Mouse (Mus musculus) frontal cortex, postnatal 10 days (tissue): ENCODE results near the gene Myo9a.

ENCODE experiments used
- DNase-seq, 2 experiments: peaks; one replicate each; pipeline ENCODE4 v3.0.0; 2022; ENCODE audit warnings: low spot score in 2 of 2, mixed read lengths in 1 of 2

Gene Myo9a

DNA sequence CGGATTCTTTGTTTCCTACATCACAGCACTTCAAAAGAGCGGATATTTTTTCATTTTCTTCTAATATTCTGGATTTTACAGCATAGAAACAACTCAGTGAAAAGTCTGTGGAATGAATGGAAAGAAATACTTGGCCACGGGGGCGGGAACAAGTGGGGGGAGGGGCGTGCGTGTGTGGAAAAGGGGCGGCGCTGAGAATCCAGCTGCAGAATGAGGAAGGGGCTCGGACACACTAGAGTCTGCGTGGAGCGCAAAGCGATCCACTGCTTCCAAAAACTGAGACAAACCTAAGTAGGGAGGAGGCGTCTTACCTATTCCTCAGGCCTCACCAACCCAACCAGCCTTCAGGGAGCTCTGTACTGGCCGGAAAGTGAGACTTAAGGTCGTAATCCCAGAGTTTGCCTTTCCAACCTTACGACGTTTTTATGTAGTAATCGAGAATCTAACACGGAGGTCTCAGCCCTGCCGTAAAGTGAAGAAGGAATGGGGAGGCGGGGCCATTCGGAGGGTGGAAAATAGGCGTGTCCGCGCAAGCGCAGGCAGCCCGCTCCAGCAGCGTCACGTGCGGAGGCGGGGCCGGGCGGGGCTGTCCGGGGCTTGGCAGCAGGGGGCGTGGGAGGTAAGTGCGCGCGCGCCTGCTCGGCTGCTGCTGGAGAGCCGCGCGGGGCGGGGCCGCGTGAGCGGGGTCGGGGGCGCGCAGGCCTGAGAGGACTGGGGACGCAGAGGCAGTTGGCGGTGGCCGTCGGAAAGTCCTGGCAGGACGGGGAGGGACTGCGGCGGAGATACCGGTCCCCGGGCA, at the start of gene Myo9a, which contains the start of gene Senp8:
TSS of gene Myo9a (plus strand) at position 630 of the 799 bp plus-strand sequence.
TSS of gene Senp8 (minus strand) at position 444 of the 799 bp plus-strand sequence.
- DNase-seq, result peak; percentile 99 to 100

- DNase-seq, result no peak
These were observed 49.6 kb upstream of the Myo9a start for GRCm38 (mm10) chr9:59701094-59701493.

DNA sequence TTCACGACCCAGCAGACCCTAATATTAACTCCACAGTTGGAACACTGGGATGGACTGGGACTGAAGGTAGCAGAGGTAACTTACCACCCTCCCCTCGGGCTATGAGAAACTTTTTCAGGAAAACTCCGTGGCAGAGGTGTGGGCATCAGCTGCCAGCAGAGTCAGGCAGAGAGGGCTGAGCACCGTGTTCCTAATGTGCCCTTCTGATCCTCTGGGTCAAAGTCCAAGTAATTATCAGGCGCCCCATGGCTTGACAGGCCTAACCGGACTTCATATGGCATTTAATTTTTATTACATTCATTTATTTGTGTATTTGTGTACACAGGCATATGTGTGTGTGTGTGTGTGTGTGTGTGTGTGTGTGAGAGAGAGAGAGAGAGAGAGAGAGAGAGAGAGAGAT, 47.6 kb upstream of the Myo9a start:
- DNase-seq, result no peak

DNA sequence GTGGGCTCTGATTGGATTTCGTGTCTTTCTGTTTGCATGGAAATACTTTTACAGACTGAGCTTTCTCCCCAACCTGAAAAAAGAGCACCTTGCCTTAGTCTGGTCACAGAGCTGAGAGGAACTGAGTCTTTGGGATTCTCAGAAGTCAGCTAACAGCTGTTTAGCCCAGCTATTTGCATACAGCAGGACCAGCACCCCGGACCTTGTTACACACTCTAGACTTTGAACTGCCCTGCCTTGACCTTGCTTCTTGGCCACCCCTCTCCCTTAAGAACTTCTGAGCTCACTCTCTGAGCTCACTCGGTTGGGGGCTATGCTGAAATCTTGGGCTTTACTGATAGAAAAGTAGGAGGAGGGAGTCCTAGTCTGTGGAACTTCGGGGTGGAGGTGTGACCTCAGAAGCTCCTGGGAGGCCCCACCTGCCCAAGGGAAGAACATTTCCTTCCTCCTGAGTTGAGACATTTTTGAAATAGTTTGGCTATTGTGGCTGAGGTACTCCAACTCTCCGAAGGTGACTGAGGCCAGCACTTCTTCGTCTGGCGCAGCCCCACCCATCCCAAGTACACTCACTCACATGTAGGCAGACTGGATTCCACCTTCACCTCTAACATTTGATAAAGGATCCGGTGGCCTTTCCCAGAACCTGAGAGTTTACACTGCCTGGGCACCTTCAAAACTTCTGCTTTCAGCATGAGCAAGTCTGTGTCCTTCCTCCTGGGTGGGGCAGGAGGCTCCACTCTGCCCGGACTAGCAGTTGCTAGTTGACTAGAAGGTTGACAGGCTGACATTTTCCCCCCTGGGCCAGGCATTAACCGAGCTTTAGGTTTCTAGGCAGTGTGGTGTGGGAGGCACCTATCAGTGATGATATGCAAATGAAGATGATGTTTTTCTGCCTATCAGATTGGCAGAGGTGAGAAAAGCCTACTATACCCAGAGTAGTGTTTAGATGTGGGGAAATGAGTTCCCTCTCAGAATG, 43.6 kb upstream of the Myo9a start:
- DNase-seq, result no peak

DNA sequence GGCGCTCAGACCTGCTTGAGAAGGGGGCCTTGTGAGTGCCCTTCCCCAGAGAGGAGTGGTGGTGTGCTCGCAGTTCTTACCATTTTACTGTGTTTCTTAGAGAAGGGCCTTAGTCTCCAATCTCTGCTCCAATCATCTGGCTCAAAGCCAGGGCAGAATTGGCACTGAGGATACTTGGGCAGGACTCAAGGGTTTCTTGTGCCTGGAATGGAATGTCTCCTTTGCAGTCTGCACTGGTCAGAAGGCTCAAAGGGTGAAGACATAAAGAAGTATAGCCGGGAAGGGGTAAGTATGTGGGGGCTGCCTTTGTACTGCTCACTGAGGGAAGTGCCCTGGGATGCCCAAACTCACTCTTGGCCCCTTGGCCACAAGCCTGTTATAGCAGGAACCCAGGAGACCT, 41.5 kb upstream of the Myo9a start:
- DNase-seq, result no peak

DNA sequence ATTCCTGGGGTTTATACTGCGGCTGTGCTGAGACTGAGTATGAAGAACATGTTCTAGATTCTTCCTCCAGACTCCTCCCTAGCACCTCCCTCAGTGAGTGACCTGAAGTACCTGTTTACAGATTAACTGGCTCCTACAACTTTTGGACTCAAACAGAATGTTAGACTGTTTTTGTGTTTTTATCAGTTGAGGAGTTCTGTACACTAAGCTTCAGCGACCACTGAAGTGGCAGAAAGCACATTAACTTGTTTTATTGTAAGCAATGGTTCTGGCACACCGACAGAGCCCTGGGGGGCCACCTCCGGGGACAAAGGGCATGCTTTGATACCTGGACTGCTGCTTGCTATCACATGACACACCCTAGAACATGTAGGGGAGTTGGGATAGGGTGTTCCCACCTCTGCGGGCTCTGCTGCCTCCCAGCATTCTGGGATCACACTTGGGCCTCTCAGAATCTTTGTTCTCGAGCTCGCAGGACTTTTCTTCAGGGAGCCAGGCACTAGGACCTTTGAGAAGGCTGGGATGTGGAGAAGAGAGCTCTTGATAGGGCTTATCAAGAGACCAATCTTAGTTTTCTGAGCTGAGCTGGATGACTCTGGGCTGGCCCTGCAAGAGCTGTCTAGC, 34.3 kb upstream of the Myo9a start:
- DNase-seq, result no peak

GRCm38 (mm10) chr9:59718237-59718636, 32.5 kb upstream of the Myo9a start:
- no peak for DNase-seq

DNA sequence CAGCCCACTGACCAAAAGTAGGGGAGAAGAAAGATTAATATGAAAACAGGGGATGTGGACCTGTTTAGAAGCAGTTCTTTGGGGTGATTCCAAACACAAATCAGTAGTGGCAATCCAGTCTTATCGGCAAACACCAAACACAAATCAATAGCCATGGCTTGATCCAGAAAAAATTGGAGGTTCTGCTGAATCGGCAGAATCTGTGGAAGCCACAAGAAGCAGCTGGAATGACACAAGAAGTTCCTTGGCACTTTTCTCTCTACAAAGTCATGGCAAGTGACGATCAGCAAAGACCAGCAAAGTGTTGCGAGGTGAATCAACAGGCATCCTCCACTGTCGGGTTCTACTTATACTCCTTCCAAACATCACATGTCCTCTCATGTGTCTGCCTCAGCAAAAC, 29.6 kb upstream of the Myo9a start:
- DNase-seq, result no peak

- DNase-seq, result peak; percentile 48 to 63
These were observed 27.5 kb upstream of the Myo9a start for GRCm38 (mm10) chr9:59723096-59723657.

DNA sequence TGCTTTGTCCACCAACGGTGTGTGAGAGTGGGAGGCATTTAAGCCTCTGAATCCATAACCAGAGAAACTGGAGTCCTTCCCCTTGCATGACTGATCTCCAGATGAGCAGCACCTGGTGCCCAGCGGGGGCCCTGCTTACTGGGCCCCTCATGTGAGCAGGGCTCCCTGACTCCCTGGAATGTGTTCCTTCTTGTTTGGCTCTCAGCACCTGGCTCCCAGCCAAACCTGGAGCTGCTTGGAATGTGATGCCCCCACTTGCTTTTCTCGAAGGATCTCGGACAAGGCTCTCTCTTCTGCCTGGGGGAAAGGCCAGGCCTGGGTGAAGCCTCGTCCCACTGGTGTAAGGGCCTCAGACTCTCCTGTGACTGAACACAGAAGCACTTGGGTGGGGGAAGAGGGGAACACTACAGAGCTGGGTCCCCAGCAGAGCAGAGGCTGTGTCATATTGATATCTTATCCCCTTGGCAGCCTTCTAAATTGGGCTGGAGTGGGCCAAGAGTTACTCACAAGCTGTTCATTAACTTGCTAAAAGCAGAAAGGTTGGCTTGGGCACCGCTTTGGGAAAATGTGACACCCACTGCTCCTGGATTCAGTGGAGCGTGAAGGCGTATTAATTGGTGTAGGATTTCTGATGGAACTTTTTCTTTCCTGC, 26.8 kb upstream of the Myo9a start:
- DNase-seq, result peak; percentile 23 to 27

- no peak for DNase-seq
These were observed 25.2 kb upstream of the Myo9a start for GRCm38 (mm10) chr9:59725515-59725914.

GRCm38 (mm10) chr9:59727569-59728286, 23.0 kb upstream of the Myo9a start:
- no peak for DNase-seq

DNA sequence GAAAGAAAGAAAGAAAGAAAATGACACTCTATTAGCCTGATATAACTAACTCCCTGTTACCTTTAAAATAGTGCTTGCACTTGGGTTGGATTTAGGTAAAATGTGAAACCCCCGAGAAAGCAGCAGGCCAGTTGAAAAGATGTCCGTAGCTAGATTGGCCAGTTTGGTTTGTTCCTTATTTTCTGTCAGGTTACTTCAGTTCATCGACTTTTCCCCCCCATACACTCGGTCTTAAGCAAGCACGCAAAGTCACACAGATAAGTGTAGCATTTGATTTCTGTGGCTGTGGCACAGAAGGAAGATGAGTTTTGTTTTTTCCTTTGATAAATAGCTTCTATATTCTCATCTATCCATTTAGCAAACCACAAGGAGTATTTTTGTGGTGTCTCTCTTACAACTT, 19.6 kb upstream of the Myo9a start:
- DNase-seq, result no peak

- no peak for DNase-seq
These were observed 17.6 kb upstream of the Myo9a start for GRCm38 (mm10) chr9:59733075-59733474.

- DNase-seq, result no peak
These were observed 15.3 kb upstream of the Myo9a start for GRCm38 (mm10) chr9:59735394-59735793.

DNA sequence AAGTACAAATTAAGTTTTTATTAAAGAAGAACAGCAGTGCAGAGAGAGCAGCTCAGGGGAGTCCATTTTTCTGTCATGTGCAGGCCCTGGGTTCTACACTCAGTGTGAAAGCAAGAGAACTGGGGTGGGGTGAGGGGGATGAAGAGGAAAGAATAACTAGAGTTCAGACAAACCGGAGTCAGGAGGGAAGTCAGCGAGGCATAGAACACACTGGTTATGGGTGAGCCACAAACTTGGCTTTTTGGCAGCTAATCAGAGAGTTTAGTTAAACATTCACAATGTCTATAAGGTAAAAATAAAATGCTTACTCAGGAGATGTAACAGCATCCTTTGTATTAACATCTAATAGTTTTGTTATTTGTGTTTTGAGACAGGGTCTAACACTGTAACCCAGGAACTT, 10.1 kb upstream of the Myo9a start:
- DNase-seq, result no peak

DNA sequence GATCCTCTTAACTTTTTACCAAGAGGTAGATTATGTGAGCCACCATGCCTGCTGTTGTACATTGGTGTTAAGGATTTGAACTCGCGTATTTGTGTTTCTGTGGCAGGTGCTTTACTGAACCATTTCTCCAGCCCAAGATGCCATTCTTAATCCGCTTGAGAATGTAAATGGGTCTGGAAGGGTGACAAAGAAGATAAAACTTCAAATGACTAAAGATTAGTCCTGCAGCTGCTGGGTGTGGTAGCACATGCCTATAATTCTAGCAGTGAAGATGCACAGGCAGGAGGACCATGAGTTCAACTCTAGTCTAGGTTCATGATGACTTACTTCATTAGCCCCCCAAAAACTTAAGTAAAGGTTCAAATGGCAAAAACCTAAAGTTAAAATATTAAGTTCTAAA, 6.8 kb upstream of the Myo9a start:
- no peak for DNase-seq

GRCm38 (mm10) chr9:59748387-59748786, 2.3 kb upstream of the Myo9a start:
- DNase-seq, result no peak

DNA sequence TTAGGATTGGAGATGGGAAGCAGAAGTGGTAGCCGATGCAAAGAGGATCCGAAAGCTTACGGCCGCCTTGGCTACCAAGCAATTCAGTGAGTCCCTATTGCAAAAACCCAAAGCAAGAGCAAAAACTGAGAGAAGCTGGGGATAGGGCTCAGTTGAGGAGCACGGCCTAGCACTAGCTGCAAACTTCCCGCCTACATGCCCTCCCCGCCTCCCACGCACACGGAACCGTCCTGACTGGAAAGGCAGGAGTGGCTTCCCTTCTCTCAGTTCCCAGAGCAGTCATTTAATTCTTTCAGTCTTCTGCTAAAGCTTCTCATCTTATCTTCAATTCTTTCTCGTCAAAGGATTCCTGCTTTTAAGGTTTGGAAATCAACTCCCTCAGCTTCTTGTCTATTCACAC, 1.7 kb upstream of the Myo9a start:
- no peak for DNase-seq

- no peak for DNase-seq
These were observed 973 bp upstream of the Myo9a start for GRCm38 (mm10) chr9:59749581-59750265.
